Mouse (Mus musculus): Measurements from ENCODE around the gene B630019K06Rik. TPM values are rescaled to one million over a fixed set of nuclear protein-coding genes. Genes with fewer than 3 reads are reported as not detected.

The B630019K06Rik gene
- polyA plus RNA-seq, 1 experiment from 2014 or later = 19.4 TPM

DNA sequence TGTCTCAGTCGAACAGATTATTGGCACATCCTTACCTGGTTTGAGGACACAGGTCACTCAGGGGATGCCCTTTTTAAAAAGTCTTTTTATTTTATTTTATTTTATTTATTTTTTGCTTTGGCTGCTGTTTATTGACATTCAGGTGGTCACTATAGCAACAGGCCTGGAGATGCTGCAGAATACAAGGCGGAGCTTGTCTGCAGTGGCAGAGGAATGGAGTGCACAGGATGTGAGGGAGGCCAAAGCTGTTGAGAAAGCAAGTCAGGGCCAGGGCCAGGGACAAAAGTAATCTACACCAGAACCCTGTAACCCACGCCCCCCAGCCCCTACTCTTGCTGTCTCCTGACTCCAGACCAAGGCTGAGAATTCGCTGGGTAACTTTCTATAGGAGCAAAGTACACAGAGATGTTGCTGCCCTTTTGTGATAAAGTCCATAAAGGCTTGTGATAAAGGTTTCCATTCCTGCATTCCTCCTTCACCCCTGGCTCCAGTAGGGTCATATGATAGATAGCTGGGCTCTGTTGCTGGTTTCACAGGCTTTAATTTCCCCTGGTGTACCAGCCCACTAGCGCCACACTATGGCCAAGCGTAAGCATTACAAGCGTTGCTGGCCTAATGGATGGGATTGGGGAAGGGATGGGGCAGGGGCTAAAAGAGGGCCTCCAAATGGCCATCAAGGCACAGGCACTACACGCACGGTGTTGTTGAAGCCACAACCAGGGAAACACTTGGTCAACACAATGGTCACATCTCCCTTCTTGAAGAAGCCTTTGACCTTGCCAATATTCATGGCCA lies 29.8 kb downstream of the B630019K06Rik start:
- Histone ChIP-seq H3K36me3 (no peaks in the 10 kb centered on the region), H3K9me3 (no peaks in the 10 kb centered on the region), H3K9ac (no peak overlapping the region), H3K27ac (no peak overlapping the region), H3K4me1 (replicated peaks) (no peaks in the 10 kb centered on the region), H3K27me3 (no peaks in the 10 kb centered on the region), H3K4me3 (no peak overlapping the region), H3K4me2 (no peak overlapping the region)
- peak; percentile 55; the same call in 1 of the 2 replicates for ATAC-seq (ENCODE audit: low FRiP score)
- 54% methylated on average over 9 of the region's 9 CpGs for WGBS

DNA sequence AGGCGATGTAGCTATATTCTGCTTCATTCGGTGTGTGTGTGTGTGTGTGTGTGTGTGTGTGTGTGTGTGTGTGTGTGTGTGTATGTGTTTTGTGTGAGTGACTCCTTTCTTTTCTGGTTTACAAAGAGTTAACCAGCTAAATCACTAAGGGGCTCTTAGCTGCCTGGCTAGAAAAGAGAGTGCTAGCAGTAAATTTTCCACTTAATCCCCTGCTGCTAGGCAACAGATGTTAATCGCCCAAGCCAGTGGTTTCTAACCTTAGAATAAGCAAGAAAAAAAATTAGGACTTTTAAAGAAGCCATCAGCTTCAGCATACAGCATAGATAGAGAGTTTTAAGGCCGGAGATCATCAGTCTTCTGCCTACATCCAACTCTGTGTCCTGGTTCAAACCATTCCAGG lies 35.1 kb downstream of the B630019K06Rik start:
- 29% methylated on average over 4 of the region's 4 CpGs for WGBS
- no peak overlapping the region for H3K27ac ChIP-seq

DNA sequence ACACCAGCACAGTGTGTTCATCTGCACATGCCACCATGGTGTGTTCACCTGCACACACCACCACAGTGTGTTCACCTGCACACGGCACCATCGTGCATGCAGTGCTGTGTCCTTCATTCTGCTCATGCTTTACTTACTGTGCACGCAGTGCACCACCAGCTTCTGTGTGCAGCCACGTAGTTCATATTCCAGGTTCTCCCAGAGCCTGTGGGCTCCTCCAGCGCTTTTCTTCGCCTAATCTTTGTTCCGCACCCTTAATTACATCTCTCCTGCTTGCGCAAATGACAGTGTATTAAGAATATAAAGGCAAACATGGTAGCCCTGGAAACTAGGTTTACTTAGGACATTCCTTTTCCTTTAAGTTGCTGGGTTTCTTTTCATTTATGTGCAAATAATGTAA lies 51.9 kb downstream of the B630019K06Rik start:
- Histone ChIP-seq H3K36me3 (no peaks in the 10 kb centered on the region), H3K27ac (no peak overlapping the region), H3K4me2 (no peak overlapping the region), H3K27me3 (no peaks in the 10 kb centered on the region), H3K9me3 (no peaks in the 10 kb centered on the region), H3K4me3 (no peak overlapping the region), H3K9ac (no peak overlapping the region), H3K4me1 (replicated peaks) (no peaks in the 10 kb centered on the region)
- WGBS = 75% methylated on average over 8 of the region's 8 CpGs
- no peak for ATAC-seq (ENCODE audit: low FRiP score)

More for the DNA sequence above, 35.1 kb downstream of the B630019K06Rik start:
- H3K4me1 ChIP-seq (replicated peaks) = no peaks in the 10 kb centered on the region
- H3K27me3 ChIP-seq = no peaks in the 10 kb centered on the region
- H3K4me3 ChIP-seq = no peak overlapping the region
- H3K36me3 ChIP-seq = no peaks in the 10 kb centered on the region
- H3K4me2 ChIP-seq = no peak overlapping the region
- no peak overlapping the region for H3K9ac ChIP-seq
- ATAC-seq (ENCODE audit: low FRiP score) = no peak
- no peaks in the 10 kb centered on the region for H3K9me3 ChIP-seq

Other genes with a start within 250 kb of the B630019K06Rik start
- gene Ssxb8, start 201.5 kb upstream of the B630019K06Rik start, polyA plus RNA-seq (2015; fragmentation: Nextera tagmentation; extraction: Ambion mirVana) = not detected in 2 replicates
- gene Ssx9, start 143.9 kb upstream of the B630019K06Rik start, polyA plus RNA-seq (2015; fragmentation: Nextera tagmentation; extraction: Ambion mirVana) = not detected in 2 replicates
- gene Ssxb5, start 88.7 kb upstream of the B630019K06Rik start, polyA plus RNA-seq (2015; fragmentation: Nextera tagmentation; extraction: Ambion mirVana) = not detected in 2 replicates
- gene Gm6592, start 48.4 kb upstream of the B630019K06Rik start, polyA plus RNA-seq (2015; fragmentation: Nextera tagmentation; extraction: Ambion mirVana) = not detected in 2 replicates
- not detected in 2 replicates for gene Gm5751, start 18.1 kb upstream of the B630019K06Rik start, polyA plus RNA-seq (2015; fragmentation: Nextera tagmentation; extraction: Ambion mirVana)
- not detected in 2 replicates for gene Fthl17b, start 70.6 kb downstream of the B630019K06Rik start, polyA plus RNA-seq (2015; fragmentation: Nextera tagmentation; extraction: Ambion mirVana)
- not detected in 2 replicates for gene Fthl17c, start 84.2 kb downstream of the B630019K06Rik start, polyA plus RNA-seq (2015; fragmentation: Nextera tagmentation; extraction: Ambion mirVana)
- gene Fthl17d, start 94.4 kb downstream of the B630019K06Rik start, polyA plus RNA-seq (2015; fragmentation: Nextera tagmentation; extraction: Ambion mirVana) = not detected in 2 replicates
- gene Fthl17e, start 141.1 kb downstream of the B630019K06Rik start, polyA plus RNA-seq (2015; fragmentation: Nextera tagmentation; extraction: Ambion mirVana) = not detected in 2 replicates
- gene Fthl17f, start 170.6 kb downstream of the B630019K06Rik start, polyA plus RNA-seq (2015; fragmentation: Nextera tagmentation; extraction: Ambion mirVana) = not detected in 2 replicates
- not detected in 2 replicates for gene 4930402K13Rik, start 212.2 kb downstream of the B630019K06Rik start, polyA plus RNA-seq (2015; fragmentation: Nextera tagmentation; extraction: Ambion mirVana)

All from hindbrain, embryonic 13.5 days (tissue).